Mouse (Mus musculus) frontal cortex, postnatal 10 days (tissue): ENCODE data around the gene Gp9.

ENCODE experiments used
- DNase-seq, 2 experiments: peaks; one replicate each; pipeline ENCODE4 v3.0.0; 2022; ENCODE audit warnings: low spot score in 2 of 2, mixed read lengths in 1 of 2

The Gp9 gene

DNA sequence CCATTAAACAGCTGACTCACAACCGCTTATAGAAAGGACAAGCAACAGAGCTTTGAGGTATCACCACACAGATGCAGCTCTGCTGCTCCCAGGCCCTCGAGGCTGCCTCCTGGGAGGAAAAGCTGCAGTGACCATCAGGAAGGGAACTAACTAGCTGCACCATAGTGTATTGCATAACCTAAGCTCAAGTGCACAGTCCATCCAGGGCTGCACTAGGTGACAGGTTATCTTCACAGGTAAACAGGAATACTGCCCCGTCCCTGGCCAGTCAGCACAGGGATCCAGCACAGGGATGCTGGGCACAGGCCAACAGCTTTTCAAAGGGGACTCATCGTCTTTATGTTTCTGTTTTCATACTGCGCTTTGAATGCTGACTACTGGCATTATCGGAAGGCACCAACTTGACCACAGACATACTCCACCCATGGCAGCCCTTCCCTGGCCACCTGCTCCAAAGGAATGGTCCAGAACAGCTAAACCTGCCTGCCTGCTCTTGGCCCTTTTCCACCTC, 31.8 kb downstream of the Gp9 start:
- DNase-seq: no peak

GRCm38 (mm10) chr6:87810311-87810710, 32.4 kb downstream of the Gp9 start:
- no peak for DNase-seq

GRCm38 (mm10) chr6:87810713-87811669, 33.1 kb downstream of the Gp9 start:
- DNase-seq: peak; percentile 33 to 42

GRCm38 (mm10) chr6:87811675-87812338, 33.9 kb downstream of the Gp9 start, which contains the start of gene Rab43:
TSS of gene Rab43 (minus strand) at chr6:87812164.
- DNase-seq: peak; percentile 78 to 88

- DNase-seq: no peak
Measured at GRCm38 (mm10) chr6:87812656-87813055, 34.8 kb downstream of the Gp9 start.

- DNase-seq: no peak
Measured at GRCm38 (mm10) chr6:87814486-87814885, 36.6 kb downstream of the Gp9 start.

- no peak for DNase-seq
Measured at GRCm38 (mm10) chr6:87820366-87820765, 42.5 kb downstream of the Gp9 start.
